In genomic region chrX:48004786-48005185, GRCm38 (mm10) we compare ENCODE assay signal across 19 mouse cellular contexts.
"Had no signal": no experiment of that assay in that cellular context is flagged by ENCODE, and none has a peak within 500 bp of the region (broad histone marks: within the 10 kb centered on the region; RNA-seq: fewer than 3 reads in every experiment).

No protein-coding gene starts in this region.

- H3K27me3 ChIP-seq: midbrain, embryonic 12.5 days; neural tube, embryonic 13.5 days; neural tube, embryonic 15.5 days had no signal

- H3K9ac ChIP-seq: liver, postnatal 0 days; lung, embryonic 14.5 days; midbrain, embryonic 12.5 days; neural tube, embryonic 13.5 days; neural tube, embryonic 15.5 days had no signal

- H3K4me2 ChIP-seq: lung, embryonic 14.5 days; midbrain, embryonic 12.5 days; neural tube, embryonic 13.5 days; neural tube, embryonic 15.5 days had no signal

- DNase-seq: liver, postnatal 0 days; lung, embryonic 14.5 days; lung, postnatal 10 days; lung, postnatal 4 days; midbrain, embryonic 14.5 days; retina, postnatal 1 day; right cerebral cortex, adult 18-20 months; right cerebral cortex, postnatal 25 days; right cerebral cortex, postnatal 4 days; spleen, adult 18-20 months; thymus, adult 18-20 months; thymus, postnatal 14 days; thymus, postnatal 36 days had no signal

- H3K36me3 ChIP-seq: midbrain, embryonic 10.5 days; midbrain, embryonic 12.5 days; neural tube, embryonic 13.5 days; neural tube, embryonic 15.5 days had no signal

- ATAC-seq: liver, postnatal 0 days; midbrain, embryonic 16.5 days had no signal

- H3K27ac ChIP-seq: midbrain, embryonic 10.5 days; midbrain, embryonic 12.5 days; neural tube, embryonic 13.5 days; neural tube, embryonic 15.5 days had no signal

- H3K4me3 ChIP-seq: midbrain, embryonic 10.5 days; midbrain, embryonic 12.5 days; myocyte; neural tube, embryonic 13.5 days; neural tube, embryonic 15.5 days had no signal

- H3K4me1 ChIP-seq: midbrain, embryonic 12.5 days; neural tube, embryonic 13.5 days; neural tube, embryonic 15.5 days had no signal

- H3K9me3 ChIP-seq: midbrain, embryonic 10.5 days; midbrain, embryonic 12.5 days; neural tube, embryonic 13.5 days; neural tube, embryonic 15.5 days had no signal
